Mouse (Mus musculus) hindbrain, embryonic 16.5 days (tissue): ENCODE results near the gene Adgrg5. TPM values are rescaled to one million over a fixed set of nuclear protein-coding genes. Genes with fewer than 3 reads are reported as not detected.

ENCODE experiments used
- ATAC-seq: fragments of 200-750 bp; cut with Nextera tagmentation; 2 replicates; pipeline ENCODE4 v1.8.0; 2017; ENCODE audit warnings: moderate TSS enrichment, moderate library complexity
- H3K27ac ChIP-seq: fragments of 300-500 bp; sonication (generic); 2 replicates; pipeline ENCODE4 v1.5.1; 2014; ENCODE audit warnings: low read depth, mild to moderate bottlenecking, control low read depth, low read length, moderate library complexity
- H3K27me3 ChIP-seq: fragments of 300-500 bp; sonication (generic); replicated peaks from 2 replicates; pipeline ENCODE4 v1.6.1; 2014; ENCODE audit warnings: low read length; ENCODE audit not compliant: control insufficient read depth, insufficient read depth
- H3K36me3 ChIP-seq: fragments of 300-500 bp; sonication (generic); 2 replicates; pipeline ENCODE4 v1.6.1; 2014; ENCODE audit warnings: mild to moderate bottlenecking, low read length, moderate library complexity, mixed read lengths; ENCODE audit not compliant: control insufficient read depth, insufficient read depth
- H3K4me1 ChIP-seq: fragments of 300-500 bp; sonication (generic); 2 replicates; pipeline ENCODE4 v1.6.1; 2014; ENCODE audit warnings: low read depth, low read length; ENCODE audit not compliant: control insufficient read depth, insufficient read depth
- H3K4me2 ChIP-seq: fragments of 300-500 bp; sonication (generic); 2 replicates; pipeline ENCODE4 v1.6.1; 2014; ENCODE audit warnings: mild to moderate bottlenecking, low read length, control low read depth, moderate library complexity
- H3K4me3 ChIP-seq: fragments of 300-500 bp; sonication (generic); 2 replicates; pipeline ENCODE4 v1.5.1; 2014; ENCODE audit warnings: mild to moderate bottlenecking, low read length, control low read depth, moderate library complexity
- H3K9ac ChIP-seq: fragments of 300-500 bp; sonication (generic); 2 replicates; pipeline ENCODE4 v1.6.1; 2014; ENCODE audit warnings: low read depth, mild to moderate bottlenecking, control low read depth, low read length, moderate library complexity
- H3K9me3 ChIP-seq: fragments of 300-500 bp; sonication (generic); 2 replicates; pipeline ENCODE4 v1.6.1; 2014; ENCODE audit warnings: mild to moderate bottlenecking, low read length, moderate library complexity; ENCODE audit not compliant: control insufficient read depth
- WGBS: fragments of 180-500 bp; shearing (Covaris S2); extraction: QIAGEN DNeasy Blood & Tissue Kit; methylation state at CpG from one replicate; pipeline ENCODE4 v1.1.7; 2014; 5-methylcytosine and 5-hydroxymethylcytosine counted together
- polyA plus RNA-seq: library from polyadenylated mRNA; unstranded; fragments of >200 nt; fragmentation: Nextera tagmentation; extraction: Ambion mirVana; gene quantifications from 2 replicates; pipeline ENCODE4 v1.2.1, GENCODE M21; 2015

Adgrg5 gene
- polyA plus RNA-seq, 1 experiment from 2014 or later = 0.09 TPM

DNA sequence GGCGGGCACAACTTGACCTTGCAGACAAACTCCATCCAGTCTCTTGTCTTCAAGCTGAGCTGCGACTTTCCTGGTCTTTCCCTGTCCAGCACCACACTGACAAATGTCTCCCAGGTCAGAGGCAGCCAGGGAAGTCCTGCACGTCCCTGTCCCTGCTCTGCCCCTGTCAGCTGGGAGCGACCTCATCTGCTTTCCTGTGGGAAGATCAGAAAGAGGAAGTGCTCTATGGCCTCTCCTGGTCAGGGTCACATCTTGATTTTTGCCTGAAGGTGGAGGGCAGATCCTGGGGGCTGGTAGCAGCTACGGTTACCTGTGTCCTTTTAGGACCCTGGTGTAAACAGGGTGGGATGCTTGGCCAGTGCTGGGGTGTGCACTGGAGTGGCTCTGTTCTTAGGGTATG, 10.4 kb downstream of the Adgrg5 start:
- Histone ChIP-seq H3K4me1 (no peaks in the 10 kb centered on the region), H3K27ac (no peak overlapping the region), H3K27me3 (no peaks in the 10 kb centered on the region), H3K9me3 (no peaks in the 10 kb centered on the region), H3K9ac (no peak overlapping the region), H3K4me3 (no peak overlapping the region), H3K36me3 (no peaks in the 10 kb centered on the region), H3K4me2 (no peak overlapping the region)
- no peak for ATAC-seq
- WGBS = 64% methylated on average over 5 of the region's 5 CpGs

DNA sequence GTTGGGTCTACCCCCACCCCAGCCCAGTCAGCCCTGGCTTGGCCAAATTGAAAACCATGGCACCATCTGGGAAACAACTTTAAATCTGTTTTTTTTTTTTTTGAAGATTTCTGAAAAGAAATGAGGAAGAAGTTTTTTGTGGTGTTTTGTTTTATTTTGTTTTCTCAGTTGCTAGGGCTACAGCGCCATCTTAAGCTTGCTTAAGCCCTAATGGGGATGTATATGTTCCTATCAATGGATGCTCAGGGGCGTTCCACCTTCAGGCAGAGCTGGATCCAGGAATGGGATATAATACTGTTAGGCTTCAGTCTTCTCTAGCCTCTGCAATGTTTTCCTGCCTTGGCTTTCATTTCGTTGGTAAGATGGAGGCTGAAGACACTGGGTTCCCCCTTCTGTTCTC, 11.7 kb downstream of the Adgrg5 start:
- ATAC-seq = no peak
- no peaks in the 10 kb centered on the region for H3K4me1 ChIP-seq
- H3K27me3 ChIP-seq = no peaks in the 10 kb centered on the region
- H3K9ac ChIP-seq = no peak overlapping the region
- no peak overlapping the region for H3K4me2 ChIP-seq
- H3K36me3 ChIP-seq = no peaks in the 10 kb centered on the region
- WGBS = 93% methylated on average over 3 of the region's 3 CpGs
- no peaks in the 10 kb centered on the region for H3K9me3 ChIP-seq
- H3K27ac ChIP-seq = no peak overlapping the region
- H3K4me3 ChIP-seq = no peak overlapping the region

DNA sequence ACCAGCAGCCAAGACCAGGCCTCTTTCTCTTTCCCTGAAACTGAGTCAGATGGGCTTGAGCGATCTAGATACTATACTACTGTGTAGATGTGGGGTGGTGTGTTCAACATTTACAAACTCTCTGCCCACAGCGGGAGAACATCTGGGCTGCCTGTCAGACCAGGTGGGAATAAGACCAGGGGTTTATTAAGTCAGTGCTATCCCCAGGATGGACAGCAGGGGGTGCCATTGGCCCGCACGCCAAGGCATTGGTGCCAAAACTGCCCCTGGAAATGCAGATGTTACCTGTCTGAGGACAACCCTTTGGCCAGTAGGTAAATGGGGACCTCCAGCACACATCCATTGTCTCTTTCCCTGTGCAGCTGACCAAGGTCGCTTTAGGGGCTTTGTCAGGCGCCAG, 19.1 kb downstream of the Adgrg5 start:
- ATAC-seq = peak; percentile 30; the same call in 1 of the 2 replicates
- WGBS = 16% methylated on average over 6 of the region's 6 CpGs
- no peak overlapping the region for H3K9ac ChIP-seq

DNA sequence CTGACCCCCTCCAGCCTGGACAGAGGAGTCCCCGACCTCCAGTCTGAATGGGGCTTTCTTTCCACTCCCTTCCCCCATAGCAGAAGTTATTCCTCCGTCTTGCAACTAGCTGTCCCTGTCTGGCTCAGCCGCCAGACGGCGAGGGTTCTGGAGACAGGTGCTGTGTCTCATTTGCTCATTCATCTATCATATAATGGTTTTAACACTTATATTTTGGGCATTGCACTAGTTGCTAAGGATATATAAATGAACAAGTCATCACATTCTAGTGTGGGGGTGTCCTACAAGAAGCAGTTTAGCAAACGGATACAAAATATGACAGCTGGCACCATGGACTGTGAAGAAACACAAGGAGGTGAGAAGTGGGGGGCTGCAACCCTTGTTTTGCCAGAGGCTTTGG, 21.7 kb downstream of the Adgrg5 start:
- 48% methylated on average over 6 of the region's 6 CpGs for WGBS
- no peak overlapping the region for H3K4me2 ChIP-seq
- H3K36me3 ChIP-seq = no peaks in the 10 kb centered on the region
- H3K4me3 ChIP-seq = no peak overlapping the region
- no peak for ATAC-seq
- H3K9me3 ChIP-seq = no peaks in the 10 kb centered on the region
- H3K27ac ChIP-seq = no peak overlapping the region
- H3K4me1 ChIP-seq = no peaks in the 10 kb centered on the region; the same call in 1 of the 2 replicates
- H3K27me3 ChIP-seq = no peaks in the 10 kb centered on the region
- H3K9ac ChIP-seq = no peak overlapping the region

More for the DNA sequence above, 19.1 kb downstream of the Adgrg5 start:
- no peaks in the 10 kb centered on the region for H3K36me3 ChIP-seq
- no peaks in the 10 kb centered on the region for H3K9me3 ChIP-seq
- no peaks in the 10 kb centered on the region; the same call in 1 of the 2 replicates for H3K4me1 ChIP-seq
- no peak overlapping the region for H3K4me2 ChIP-seq
- no peak overlapping the region for H3K4me3 ChIP-seq
- no peak overlapping the region for H3K27ac ChIP-seq
- no peaks in the 10 kb centered on the region for H3K27me3 ChIP-seq

DNA sequence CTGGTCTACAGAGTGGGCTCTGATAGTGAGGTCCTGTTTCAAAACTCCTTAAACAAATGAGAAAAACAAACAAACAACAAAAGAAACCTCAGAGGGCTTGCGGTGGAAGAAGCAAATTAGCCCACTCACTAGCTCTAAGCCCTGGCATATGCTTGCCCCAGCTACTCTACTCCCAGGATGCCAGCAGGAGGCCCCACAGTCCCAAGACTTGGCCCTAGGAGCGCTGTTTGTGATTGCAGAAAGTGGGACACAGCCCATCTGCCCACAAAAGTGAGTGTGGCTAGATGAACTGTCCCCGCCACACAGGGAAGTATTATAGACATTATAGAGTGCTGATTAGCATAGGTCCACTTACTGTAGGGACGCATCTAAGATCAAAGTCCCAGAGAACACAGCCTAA, 24.9 kb downstream of the Adgrg5 start:
- H3K9me3 ChIP-seq = no peaks in the 10 kb centered on the region
- H3K9ac ChIP-seq = no peak overlapping the region
- no peak for ATAC-seq
- WGBS = 71% methylated on average over 4 of the region's 4 CpGs
- no peak overlapping the region for H3K27ac ChIP-seq
- H3K4me3 ChIP-seq = no peak overlapping the region
- H3K4me1 ChIP-seq = no peaks in the 10 kb centered on the region
- H3K4me2 ChIP-seq = no peak overlapping the region
- no peaks in the 10 kb centered on the region for H3K36me3 ChIP-seq
- H3K27me3 ChIP-seq = no peaks in the 10 kb centered on the region

DNA sequence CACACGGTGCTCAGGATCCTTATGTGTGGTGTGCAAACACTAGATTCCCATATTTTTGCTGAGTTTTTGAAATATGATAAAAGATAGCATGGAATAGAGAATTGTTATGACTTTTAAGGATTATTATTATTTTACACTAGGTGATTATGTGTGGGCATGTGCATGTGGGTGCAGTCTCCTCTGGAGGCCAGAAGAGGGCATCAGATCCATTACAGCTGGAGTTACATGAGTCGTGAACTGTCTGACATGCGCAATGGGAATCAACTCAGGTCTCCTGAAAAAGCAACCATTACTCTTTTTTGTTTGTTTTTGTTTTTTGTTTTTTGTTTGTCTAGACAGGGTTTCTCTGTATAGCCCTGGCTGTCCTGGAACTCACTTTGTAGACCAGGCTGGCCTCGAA, 25.5 kb downstream of the Adgrg5 start:
- no peak overlapping the region for H3K27ac ChIP-seq
- WGBS = 92% methylated on average over 4 of the region's 4 CpGs
- H3K36me3 ChIP-seq = no peaks in the 10 kb centered on the region
- no peak overlapping the region for H3K4me2 ChIP-seq
- H3K9me3 ChIP-seq = no peaks in the 10 kb centered on the region
- no peak overlapping the region for H3K9ac ChIP-seq
- ATAC-seq = no peak
- no peaks in the 10 kb centered on the region for H3K4me1 ChIP-seq
- no peaks in the 10 kb centered on the region for H3K27me3 ChIP-seq
- H3K4me3 ChIP-seq = no peak overlapping the region

DNA sequence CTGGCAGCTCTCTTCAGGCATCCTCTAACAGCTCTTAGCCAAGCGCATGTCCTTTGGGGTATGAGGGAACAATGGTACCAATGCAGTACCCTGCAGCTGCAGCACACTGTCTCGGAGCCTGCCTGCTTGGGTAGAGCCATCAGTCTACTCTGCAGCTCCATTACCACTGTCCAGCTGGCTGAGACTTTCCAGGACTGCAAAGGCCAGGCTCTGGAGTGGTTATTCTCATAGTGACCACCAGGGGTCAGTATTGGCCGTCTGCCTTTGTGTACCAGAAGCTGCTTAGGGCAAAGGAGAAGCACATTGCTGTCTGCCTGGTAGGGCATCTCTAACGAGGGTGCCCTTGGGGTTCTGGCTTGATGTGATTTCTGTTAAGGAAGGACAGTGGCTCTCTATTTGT, 26.6 kb downstream of the Adgrg5 start:
- Histone ChIP-seq H3K9me3 (no peaks in the 10 kb centered on the region), H3K4me1 (no peaks in the 10 kb centered on the region), H3K27ac (no peak overlapping the region), H3K36me3 (no peaks in the 10 kb centered on the region), H3K27me3 (no peaks in the 10 kb centered on the region), H3K9ac (no peak overlapping the region), H3K4me2 (no peak overlapping the region), H3K4me3 (no peak overlapping the region)
- WGBS = 17% methylated on average over 4 of the region's 4 CpGs
- ATAC-seq = peak; percentile 88

DNA sequence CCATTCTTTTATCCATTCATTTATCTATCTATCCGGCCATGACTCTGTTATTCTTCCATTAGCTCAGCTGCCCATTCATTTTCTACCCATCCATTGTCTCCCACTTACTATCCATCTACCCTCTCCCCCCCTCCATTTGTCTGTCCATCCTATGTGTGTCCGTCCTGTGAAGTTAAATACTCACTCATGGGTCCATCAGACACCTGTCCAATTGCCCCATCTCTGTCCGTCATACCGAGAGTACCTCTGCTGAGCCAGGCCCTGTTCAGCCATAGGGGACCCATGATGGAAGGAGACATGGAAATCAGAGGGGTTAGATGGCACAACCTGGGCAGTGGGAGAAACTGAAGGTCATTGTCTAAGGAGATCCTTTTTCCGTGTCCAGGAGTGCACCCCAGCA, 27.0 kb downstream of the Adgrg5 start:
- 75% methylated on average over 5 of the region's 5 CpGs for WGBS
- Histone ChIP-seq H3K36me3 (no peaks in the 10 kb centered on the region), H3K9ac (no peak overlapping the region), H3K4me2 (no peak overlapping the region), H3K4me1 (no peaks in the 10 kb centered on the region), H3K27me3 (no peaks in the 10 kb centered on the region), H3K9me3 (no peaks in the 10 kb centered on the region), H3K4me3 (no peak overlapping the region), H3K27ac (no peak overlapping the region)
- peak; percentile 25; the same call in 1 of the 2 replicates for ATAC-seq

DNA sequence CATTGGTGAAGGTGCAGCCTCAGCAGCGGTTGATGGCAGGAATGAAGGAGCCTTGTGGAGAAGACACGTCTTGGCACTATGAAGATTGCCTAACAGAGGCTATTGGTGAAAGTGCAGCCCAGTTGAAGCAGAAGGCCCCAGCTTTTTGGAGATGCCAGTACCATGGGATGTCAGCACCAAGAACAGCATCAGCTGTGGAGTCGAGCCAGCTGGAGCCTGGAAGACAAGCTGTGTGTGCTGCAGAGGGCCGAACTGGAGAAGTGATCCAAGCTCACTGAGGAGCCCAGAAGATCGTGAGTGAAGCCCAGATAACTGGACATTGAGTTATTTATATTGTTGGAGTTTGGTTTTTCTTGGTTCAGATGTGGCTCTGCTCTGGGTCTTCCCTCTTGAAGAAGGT, 28.6 kb downstream of the Adgrg5 start:
- 81% methylated on average over 5 of the region's 5 CpGs for WGBS
- no peak overlapping the region for H3K4me3 ChIP-seq
- ATAC-seq = no peak

More for the DNA sequence above, 28.6 kb downstream of the Adgrg5 start:
- H3K27ac ChIP-seq = no peak overlapping the region
- H3K9me3 ChIP-seq = no peaks in the 10 kb centered on the region
- no peaks in the 10 kb centered on the region for H3K27me3 ChIP-seq
- no peak overlapping the region for H3K4me2 ChIP-seq
- no peak overlapping the region for H3K9ac ChIP-seq
- H3K36me3 ChIP-seq = no peaks in the 10 kb centered on the region
- no peaks in the 10 kb centered on the region for H3K4me1 ChIP-seq
